Mouse (Mus musculus) embryo, embryonic 9.5 days (tissue): ENCODE measurements at regions not wholly inside any gene's neighbourhood (a gene's known extent, or its start where the extent isn't known, plus 50 kb on each side); places are given as distances from the start of the nearest gene placed in this dataset.

ENCODE experiments used
- DNase-seq: peaks from one replicate; pipeline ENCODE4 v3.0.0-alpha.2; 2017; ENCODE audit errors: extremely low spot score

GRCm38 (mm10) chr16:49278478-49278877, 221.2 kb downstream of the Myh15 start:
- DNase-seq, result peak; percentile 76

- no peak for DNase-seq
Measured at GRCm38 (mm10) chr16:49288096-49288714, 230.9 kb downstream of the Myh15 start.

GRCm38 (mm10) chr16:49289200-49290079, 232.2 kb downstream of the Myh15 start:
- no peak for DNase-seq

- DNase-seq, result no peak
Measured at GRCm38 (mm10) chr16:49303612-49304307, 246.5 kb downstream of the Myh15 start.

GRCm38 (mm10) chr16:49304354-49304753, 247.1 kb downstream of the Myh15 start:
- no peak for DNase-seq

- DNase-seq, result no peak
Measured at GRCm38 (mm10) chr16:49317061-49317460, 259.8 kb downstream of the Myh15 start.

- no peak for DNase-seq
Measured at GRCm38 (mm10) chr16:49319047-49319678, 261.9 kb downstream of the Myh15 start.

- no peak for DNase-seq
Measured at GRCm38 (mm10) chr16:49319774-49320173, 262.5 kb downstream of the Myh15 start.

- DNase-seq, result no peak
Measured at GRCm38 (mm10) chr16:49321951-49322350, 264.7 kb downstream of the Myh15 start.

GRCm38 (mm10) chr16:49330725-49331386, 273.6 kb downstream of the Myh15 start:
- no peak for DNase-seq

- DNase-seq, result no peak
Measured at GRCm38 (mm10) chr16:49332107-49332722, 274.9 kb downstream of the Myh15 start.

- DNase-seq, result no peak
Measured at GRCm38 (mm10) chr16:49335916-49336315, 278.6 kb downstream of the Myh15 start.

- no peak for DNase-seq
Measured at GRCm38 (mm10) chr16:49337948-49338347, 280.7 kb downstream of the Myh15 start.

- DNase-seq, result no peak
Measured at GRCm38 (mm10) chr16:49358404-49358803, 301.1 kb downstream of the Myh15 start.

GRCm38 (mm10) chr16:49361731-49362130, 304.4 kb downstream of the Myh15 start:
- no peak for DNase-seq

- DNase-seq, result no peak
Measured at GRCm38 (mm10) chr16:49369450-49369849, 312.2 kb downstream of the Myh15 start.

- no peak for DNase-seq
Measured at GRCm38 (mm10) chr16:49375108-49375507, 317.8 kb downstream of the Myh15 start.

- DNase-seq, result no peak
Measured at GRCm38 (mm10) chr16:49378917-49379473, 320.0 kb upstream of the Ift57 start.

GRCm38 (mm10) chr16:49388135-49388534, 310.9 kb upstream of the Ift57 start:
- no peak for DNase-seq

GRCm38 (mm10) chr16:49407956-49408795, 290.9 kb upstream of the Ift57 start:
- peak; percentile 50 for DNase-seq
